Mouse (Mus musculus): ENCODE data around the gene Ilf2.
A peak's percentile ranks its signal among the peaks of the same experiment; 100 is the strongest.

The Ilf2 gene

DNA sequence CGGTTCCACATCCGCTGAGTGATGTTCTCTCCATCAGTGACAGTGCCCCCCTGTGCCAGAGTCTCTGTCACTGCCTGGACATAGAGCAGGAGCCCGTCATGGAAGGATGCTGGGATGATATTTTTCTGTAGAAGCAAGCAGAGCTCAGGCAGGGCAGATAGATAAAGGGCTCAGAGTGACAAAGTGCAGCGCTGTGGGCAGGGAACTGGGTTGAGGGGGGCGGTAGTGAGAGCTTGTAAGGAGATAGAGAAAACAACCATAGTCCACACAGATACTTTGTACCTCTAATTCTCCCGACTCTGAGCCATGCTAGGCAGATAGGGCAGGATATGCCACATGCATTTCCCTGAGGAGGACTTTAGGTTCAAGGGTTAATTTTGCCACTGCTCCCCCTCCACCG, 13.3 kb upstream of the Ilf2 start:
- peak; percentile 12 for DNase-seq (ENCODE audit: low spot score)

- peak; percentile 31 for DNase-seq (ENCODE audit: low spot score)
Measured at GRCm38 (mm10) chr3:90464552-90465080, 11.3 kb upstream of the Ilf2 start.

DNA sequence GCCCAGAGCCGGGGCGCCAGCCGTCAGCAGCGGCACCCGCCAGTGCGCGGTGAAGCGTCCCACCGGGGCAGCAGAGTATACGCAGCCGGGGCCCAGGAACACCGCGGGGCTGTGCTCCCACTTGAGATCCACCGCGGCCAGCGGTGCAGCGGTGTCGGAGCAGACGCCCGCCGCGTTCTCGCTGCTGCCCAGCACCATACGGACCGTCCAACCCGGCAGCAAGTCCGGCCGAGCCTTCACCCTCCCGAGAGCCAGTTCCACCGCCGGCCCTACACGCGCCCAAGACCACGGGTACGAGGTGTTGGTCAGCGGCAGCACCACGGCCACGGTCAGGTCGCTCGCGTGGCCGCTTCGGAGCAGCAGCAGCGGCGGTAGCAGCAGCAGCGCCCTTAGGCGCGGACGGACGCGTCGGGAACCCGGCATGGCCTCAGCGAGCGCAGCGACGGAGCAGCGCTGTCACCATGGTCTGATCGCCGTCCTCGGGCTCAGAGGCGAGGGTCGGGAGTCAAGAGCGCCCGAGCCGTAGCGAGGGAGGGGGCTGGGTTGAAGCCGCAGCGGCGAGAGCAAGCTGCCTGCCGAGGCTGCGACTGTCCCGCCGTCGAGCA, 10.7 kb upstream of the Ilf2 start:
- DNase-seq (ENCODE audit: low spot score) = peak; percentile 15

- DNase-seq (ENCODE audit: low spot score) = peak; percentile 47
Measured at GRCm38 (mm10) chr3:90465686-90466310, 10.1 kb upstream of the Ilf2 start, which contains the start of gene Npr1. TSS of gene Npr1 (minus strand) at chr3:90465866.

- peak; percentile 89 for DNase-seq (ENCODE audit: low spot score)
Measured at GRCm38 (mm10) chr3:90466311-90466766, 9.6 kb upstream of the Ilf2 start.

DNA sequence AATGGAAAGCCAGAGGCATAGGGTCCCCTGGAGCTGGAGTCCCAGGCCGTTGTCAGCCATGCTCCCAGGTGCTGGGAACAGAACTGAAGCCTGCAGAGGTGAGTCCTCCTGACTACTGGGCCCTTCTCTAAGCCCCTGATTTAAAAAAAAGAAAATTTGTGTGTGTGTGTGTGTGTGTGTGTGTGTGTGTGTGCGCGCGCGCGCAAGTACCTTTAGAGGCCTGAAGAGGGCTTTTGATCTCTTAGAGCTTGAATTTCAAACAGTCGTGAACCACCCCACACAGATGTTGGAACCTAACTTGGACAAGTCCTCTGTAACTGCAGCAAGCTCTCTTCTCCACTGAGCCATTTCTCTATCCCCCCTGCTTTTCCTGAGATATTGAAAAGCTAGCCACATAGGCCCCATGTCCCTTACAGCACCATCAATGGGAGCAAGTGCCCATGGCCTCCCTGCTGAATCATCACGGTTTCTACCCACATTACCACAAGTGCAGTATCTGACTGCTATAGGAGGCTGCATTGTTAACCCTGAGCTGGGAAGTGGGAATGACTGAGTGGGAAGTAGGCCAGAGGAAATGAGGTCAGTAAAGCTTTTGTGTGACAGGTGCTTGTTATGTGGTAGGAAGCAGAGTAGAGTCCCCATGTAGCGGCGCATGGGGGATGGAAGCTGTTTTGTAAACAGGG, 8.2 kb upstream of the Ilf2 start:
- no peak for DNase-seq (ENCODE audit: low spot score)

DNA sequence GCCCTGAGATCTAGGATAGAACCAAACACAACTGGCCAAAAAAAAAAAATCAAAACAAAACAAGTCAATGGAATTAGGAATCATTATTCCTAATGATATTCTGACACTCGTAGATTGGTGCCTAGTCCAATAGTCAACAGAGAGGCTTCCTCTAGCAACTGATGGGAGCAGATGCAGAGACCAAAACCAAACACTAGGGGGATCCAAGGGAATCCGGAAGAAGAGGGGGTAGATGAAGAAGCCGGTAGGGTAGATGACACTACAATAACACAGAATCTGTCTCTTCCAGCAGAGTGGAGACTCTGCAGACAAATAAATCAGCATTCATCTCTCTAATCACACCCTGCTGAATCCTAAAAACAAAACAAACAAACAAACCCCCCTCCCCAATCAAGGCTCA, 3.7 kb upstream of the Ilf2 start:
- DNase-seq (ENCODE audit: low spot score) = peak; percentile 30

DNA sequence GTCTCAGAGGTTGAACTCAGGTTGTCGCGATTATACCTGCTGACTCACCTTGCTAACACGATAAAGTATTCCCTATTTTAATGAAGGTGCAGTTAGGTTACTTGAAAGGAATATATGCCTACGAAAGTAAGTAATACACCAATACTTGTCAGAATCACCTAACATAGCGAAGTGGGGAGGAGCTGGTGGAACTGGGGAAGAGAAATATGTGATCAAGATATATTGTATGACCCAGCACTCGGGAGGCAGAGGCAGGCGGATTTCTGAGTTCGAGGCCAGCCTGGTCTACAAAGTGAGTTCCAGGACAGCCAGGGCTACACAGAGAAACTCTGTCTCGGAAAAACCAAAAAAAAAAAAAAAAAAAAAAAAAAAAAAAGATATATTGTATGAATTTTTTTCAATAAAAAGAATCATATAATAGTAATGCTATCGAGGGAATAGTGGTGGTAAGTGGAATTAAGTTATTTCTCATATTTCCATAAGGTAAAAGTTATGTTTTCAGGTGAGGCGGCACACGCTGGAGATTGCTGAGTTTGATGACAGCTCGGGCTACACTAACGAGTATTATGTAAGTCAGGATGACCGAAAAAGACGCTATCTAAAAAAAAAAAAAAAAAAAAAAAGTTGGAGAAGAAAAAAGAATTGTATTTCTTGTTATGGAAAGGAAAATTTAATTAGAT, 635 bp upstream of the Ilf2 start:
- DNase-seq (ENCODE audit: low spot score) = no peak

DNA sequence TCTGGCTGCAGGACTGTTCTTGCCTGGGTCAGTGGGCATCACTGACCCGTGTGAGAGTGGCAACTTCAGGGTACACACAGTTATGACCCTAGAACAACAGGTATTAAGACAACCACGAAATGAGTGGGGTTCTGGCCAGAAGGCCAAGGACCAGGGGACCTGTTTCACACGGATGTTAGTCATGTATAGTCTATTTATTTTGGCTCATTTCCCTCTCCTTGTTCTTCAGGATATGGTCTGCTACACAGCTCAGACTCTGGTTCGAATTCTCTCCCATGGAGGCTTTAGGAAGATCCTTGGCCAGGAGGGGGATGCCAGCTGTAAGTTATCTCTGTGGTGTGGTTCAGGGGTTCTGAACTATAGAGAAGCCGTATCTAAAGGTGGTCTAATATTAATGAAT, 11.1 kb downstream of the Ilf2 start:
- DNase-seq (ENCODE audit: low spot score) = no peak

DNA sequence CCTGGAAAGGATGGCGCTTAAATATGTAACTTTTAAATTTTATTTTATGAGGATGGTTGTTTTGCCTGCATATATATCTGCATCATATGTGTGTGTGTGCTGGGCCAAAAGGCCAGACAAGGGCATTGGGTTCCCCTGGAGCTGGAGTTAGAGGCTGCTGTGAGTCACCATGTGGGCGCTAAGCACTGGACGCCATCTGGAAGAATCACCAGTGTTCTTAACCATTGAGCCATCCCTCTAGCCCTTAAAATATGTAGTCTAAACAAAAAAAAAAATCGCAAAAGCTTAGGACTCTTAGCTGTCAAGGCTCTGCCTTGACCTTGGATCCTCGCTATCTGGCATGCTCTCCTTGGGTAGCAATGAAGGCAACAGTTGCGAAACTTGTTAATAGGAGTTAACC, 12.7 kb downstream of the Ilf2 start:
- DNase-seq (ENCODE audit: low spot score) = no peak

GRCm38 (mm10) chr3:90490696-90491256, 14.8 kb downstream of the Ilf2 start, which contains the start of gene Snapin:
TSS of gene Snapin (minus strand) at chr3:90491033.
- DNase-seq (ENCODE audit: low spot score) = peak; percentile 97

GRCm38 (mm10) chr3:90491350-90491749, 15.4 kb downstream of the Ilf2 start:
- peak; percentile 45 for DNase-seq (ENCODE audit: low spot score)

- no peak for DNase-seq (ENCODE audit: low spot score)
Measured at GRCm38 (mm10) chr3:90493831-90494540, 18.1 kb downstream of the Ilf2 start.

DNA sequence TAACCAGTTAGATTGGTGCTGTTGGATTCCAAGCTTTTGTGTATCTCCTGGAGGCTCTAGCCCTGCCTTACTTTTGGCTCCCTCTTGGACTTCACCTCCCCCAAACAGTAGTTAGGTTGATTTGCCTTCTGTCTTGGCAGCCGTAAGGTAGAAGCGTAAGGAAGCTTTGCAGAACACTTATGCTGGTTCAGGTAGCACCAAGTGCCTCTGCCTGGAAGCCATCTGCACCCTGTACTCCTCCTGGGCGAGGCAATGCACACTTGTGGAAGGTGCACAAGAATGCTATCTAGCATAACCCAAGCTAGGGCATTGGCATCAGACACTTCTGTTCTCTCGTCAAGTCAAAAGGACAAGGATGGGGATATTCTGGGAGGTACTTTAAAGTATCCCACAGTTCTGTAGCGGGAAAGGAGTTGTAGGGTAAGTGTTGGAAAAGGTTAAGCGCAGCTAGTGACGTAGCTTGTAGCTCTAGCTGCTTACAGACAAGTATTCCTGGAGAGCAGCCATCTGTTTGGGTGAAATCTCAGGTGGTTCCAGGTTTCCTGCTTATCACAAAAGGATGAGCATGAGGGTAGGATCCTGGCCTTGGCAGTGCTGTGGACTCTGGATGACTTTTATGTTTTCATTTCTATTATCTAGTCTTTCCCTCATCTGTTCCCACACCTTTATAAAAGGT, 20.1 kb downstream of the Ilf2 start:
- DNase-seq (ENCODE audit: low spot score) = no peak

DNA sequence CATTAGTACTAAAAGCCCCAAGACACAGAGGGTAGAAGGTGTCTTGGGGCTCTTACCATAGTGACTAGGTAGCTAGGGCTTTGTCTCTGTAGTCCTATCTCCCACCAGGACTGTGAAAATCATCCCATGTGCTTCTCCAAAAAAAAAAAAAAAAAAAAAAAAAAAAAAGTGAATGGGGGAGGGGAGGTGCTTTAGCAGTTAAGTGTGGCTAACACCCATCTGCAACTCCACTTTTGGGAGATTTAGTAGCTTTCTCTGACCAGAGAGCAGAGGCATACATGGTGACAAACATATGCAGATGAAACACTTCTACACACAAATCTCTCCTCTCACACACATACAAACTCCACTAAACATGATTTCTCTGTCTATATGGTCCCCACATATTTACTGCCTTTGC, 21.7 kb downstream of the Ilf2 start:
- DNase-seq (ENCODE audit: low spot score) = no peak

- DNase-seq (ENCODE audit: low spot score) = no peak
Measured at GRCm38 (mm10) chr3:90503444-90503843, 27.5 kb downstream of the Ilf2 start.

GRCm38 (mm10) chr3:90505216-90505615, 29.3 kb downstream of the Ilf2 start:
- DNase-seq (ENCODE audit: low spot score) = no peak

DNA sequence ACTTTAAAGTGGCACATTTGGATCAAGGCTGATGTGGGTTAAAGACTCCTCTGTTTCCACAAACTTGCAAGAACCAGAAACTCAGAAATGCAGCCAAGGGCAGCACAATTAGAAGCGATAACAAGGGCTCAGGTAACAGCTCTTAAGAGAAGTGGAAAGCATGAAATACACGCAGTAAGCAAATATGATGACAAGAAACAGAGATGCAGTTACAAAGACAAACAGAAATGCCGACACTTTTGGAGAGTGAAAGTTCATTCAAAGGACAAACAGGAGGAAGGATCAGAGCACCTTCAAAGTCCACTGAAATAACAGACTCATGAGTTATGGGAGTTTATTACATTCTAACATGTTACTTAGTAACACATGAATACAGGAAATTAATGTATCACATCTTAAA, 30.4 kb downstream of the Ilf2 start:
- no peak for DNase-seq (ENCODE audit: low spot score)

DNA sequence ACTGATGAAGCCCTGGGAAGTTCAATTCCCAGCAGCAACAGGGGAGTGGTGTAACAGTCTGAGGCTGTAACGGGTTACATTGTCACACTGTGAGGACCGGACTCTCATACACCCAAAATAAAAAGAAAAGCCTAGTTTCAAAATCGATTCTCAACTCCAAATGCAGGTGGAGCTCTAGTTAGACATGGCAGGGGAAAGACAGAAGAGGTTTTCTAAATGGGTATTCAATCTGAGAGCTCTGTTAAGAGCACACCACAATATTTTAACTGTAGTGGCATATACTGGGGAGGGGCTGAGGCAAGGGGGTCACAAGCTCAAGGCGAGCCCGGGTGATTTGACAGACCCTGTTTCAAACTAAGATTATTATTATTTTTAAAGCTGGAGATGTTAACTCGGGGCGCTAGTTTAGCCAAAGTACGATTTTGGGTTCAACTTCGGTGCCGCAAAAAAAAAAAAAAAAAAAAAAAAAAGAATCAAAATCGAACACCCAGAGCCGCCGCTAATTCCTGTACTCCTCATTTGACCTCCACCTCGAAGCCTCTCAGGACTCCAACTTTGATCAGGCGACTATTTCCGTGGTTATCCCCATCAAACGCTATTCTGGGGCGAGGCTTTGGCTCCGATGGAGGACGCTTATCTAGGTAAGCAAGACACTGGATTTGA, 32.5 kb downstream of the Ilf2 start:
- no peak for DNase-seq (ENCODE audit: low spot score)
